Mouse (Mus musculus) forebrain, embryonic 14.5 days (tissue): ENCODE data around the gene Sox5. TPM values are rescaled to one million over a fixed set of nuclear protein-coding genes. Genes with fewer than 3 reads are reported as not detected.

Experiments used
- ATAC-seq: fragments of 200-750 bp; cut with Nextera tagmentation; 2 replicates; pipeline ENCODE4 v1.8.0; 2017; ENCODE audit warnings: mild to moderate bottlenecking, moderate library complexity
- DNase-seq: peaks from one replicate; pipeline ENCODE4 v3.0.0-alpha.2; 2015; ENCODE audit warnings: low spot score
- H3K27ac ChIP-seq: fragments of 300-500 bp; sonication (generic); 2 replicates; pipeline ENCODE4 v1.5.1; 2014; ENCODE audit warnings: low read depth, mild to moderate bottlenecking, control low read depth, low read length, moderate library complexity
- H3K27me3 ChIP-seq: fragments of 300-500 bp; sonication (generic); replicated peaks from 2 replicates; pipeline ENCODE4 v1.6.1; 2014; ENCODE audit warnings: low read length, control low read depth, mixed read lengths; ENCODE audit not compliant: control insufficient read depth, insufficient read depth
- H3K36me3 ChIP-seq: fragments of 300-500 bp; sonication (generic); 2 replicates; pipeline ENCODE4 v1.6.1; 2014; ENCODE audit warnings: low read length, control low read depth; ENCODE audit not compliant: control insufficient read depth, insufficient read depth
- H3K4me1 ChIP-seq: fragments of 300-500 bp; sonication (generic); 2 replicates; pipeline ENCODE4 v1.6.1; 2014; ENCODE audit warnings: antibody characterized with exemption, low read length, control low read depth; ENCODE audit not compliant: control insufficient read depth, insufficient read depth
- H3K4me2 ChIP-seq: fragments of 300-500 bp; sonication (generic); 2 replicates; pipeline ENCODE4 v1.6.1; 2014; ENCODE audit warnings: mild to moderate bottlenecking, control low read depth, low read length
- H3K4me3 ChIP-seq: fragments of 300-500 bp; sonication (generic); 2 replicates; pipeline ENCODE4 v1.5.1; 2014; ENCODE audit warnings: low read depth, low read length, control low read depth
- H3K9ac ChIP-seq: fragments of 300-500 bp; sonication (generic); 2 replicates; pipeline ENCODE4 v1.6.1; 2014; ENCODE audit warnings: mild to moderate bottlenecking, low read length, control low read depth, moderate library complexity
- H3K9me3 ChIP-seq: fragments of 300-500 bp; sonication (generic); replicated peaks from 2 replicates; pipeline ENCODE4 v1.6.1; 2016; ENCODE audit warnings: low read length, control low read depth, mixed read lengths; ENCODE audit not compliant: control insufficient read depth
- WGBS: fragments of 180-500 bp; shearing (Covaris S2); extraction: QIAGEN DNeasy Blood & Tissue Kit; methylation state at CpG from one replicate; pipeline ENCODE4 v1.1.7; 2014; 5-methylcytosine and 5-hydroxymethylcytosine counted together
- polyA plus RNA-seq: library from polyadenylated mRNA; unstranded; fragments of >200 nt; fragmentation: Nextera tagmentation; extraction: Ambion mirVana; gene quantifications from 2 replicates; pipeline ENCODE4 v1.2.1, GENCODE M21; 2014

The Sox5 gene
- polyA plus RNA-seq, 1 experiment from 2014 or later, result 115 TPM

- no peak overlapping the region for H3K9ac ChIP-seq
- no peaks in the 10 kb centered on the region for H3K36me3 ChIP-seq
- peaks cover 16% of the 10 kb centered on the region for H3K4me1 ChIP-seq
- ATAC-seq (peak; percentile 89), DNase-seq (peak; percentile 74)
- no peak overlapping the region for H3K4me2 ChIP-seq
- H3K27ac ChIP-seq, result peak overlapping the region; percentile 56
- H3K27me3 ChIP-seq, result no peaks in the 10 kb centered on the region
- H3K9me3 ChIP-seq, result no peaks in the 10 kb centered on the region
- H3K4me3 ChIP-seq, result no peak overlapping the region
- 24% methylated on average over 17 of the region's 17 CpGs for WGBS
Observed at GRCm38 (mm10) chr6:144312781-144313754, 468.7 kb downstream of the Sox5 start.

- ATAC-seq (peak; percentile 53; the same call in 1 of the 2 replicates), DNase-seq (peak; percentile 70)
- Histone ChIP-seq H3K4me2 (no peak overlapping the region), H3K9ac (no peak overlapping the region; the same call in 1 of the 2 replicates), H3K27me3 (no peaks in the 10 kb centered on the region), H3K4me3 (no peak overlapping the region), H3K27ac (peak overlapping the region; percentile 39; the same call in 1 of the 2 replicates), H3K9me3 (no peaks in the 10 kb centered on the region), H3K4me1 (peaks cover 16% of the 10 kb centered on the region), H3K36me3 (no peaks in the 10 kb centered on the region)
- WGBS, result 45% methylated on average over 7 of the region's 7 CpGs
Observed at GRCm38 (mm10) chr6:144312282-144312780, 469.4 kb downstream of the Sox5 start.

GRCm38 (mm10) chr6:144311754-144312153, 470.0 kb downstream of the Sox5 start:
- 48% methylated on average over 4 of the region's 4 CpGs for WGBS
- H3K4me3 ChIP-seq, result no peak overlapping the region
- H3K27ac ChIP-seq, result peak overlapping the region; percentile 39; the same call in 1 of the 2 replicates
- no peaks in the 10 kb centered on the region for H3K27me3 ChIP-seq
- DNase-seq, result no peak
- no peak for ATAC-seq
- H3K4me2 ChIP-seq, result no peak overlapping the region
- peaks cover 16% of the 10 kb centered on the region for H3K4me1 ChIP-seq
- no peaks in the 10 kb centered on the region for H3K9me3 ChIP-seq
- no peak overlapping the region; the same call in 1 of the 2 replicates for H3K9ac ChIP-seq
- no peaks in the 10 kb centered on the region for H3K36me3 ChIP-seq

GRCm38 (mm10) chr6:144309171-144309570, 472.6 kb downstream of the Sox5 start:
- H3K36me3 ChIP-seq, result no peaks in the 10 kb centered on the region
- no peak overlapping the region for H3K4me2 ChIP-seq
- H3K4me3 ChIP-seq, result no peak overlapping the region
- DNase-seq (no peak), ATAC-seq (no peak)
- H3K9ac ChIP-seq, result no peak overlapping the region
- H3K4me1 ChIP-seq, result peaks cover 16% of the 10 kb centered on the region
- H3K9me3 ChIP-seq, result no peaks in the 10 kb centered on the region
- no peak overlapping the region for H3K27ac ChIP-seq
- no peaks in the 10 kb centered on the region for H3K27me3 ChIP-seq

GRCm38 (mm10) chr6:144307551-144308149, 474.1 kb downstream of the Sox5 start:
- DNase-seq (peak; percentile 69), ATAC-seq (peak; percentile 61; the same call in 1 of the 2 replicates)
- Histone ChIP-seq H3K9ac (no peak overlapping the region), H3K4me1 (peaks cover 8% of the 10 kb centered on the region), H3K27me3 (no peaks in the 10 kb centered on the region), H3K36me3 (no peaks in the 10 kb centered on the region), H3K9me3 (no peaks in the 10 kb centered on the region), H3K4me2 (no peak overlapping the region), H3K4me3 (no peak overlapping the region), H3K27ac (no peak overlapping the region)
- 86% methylated on average over 12 of the region's 12 CpGs for WGBS

- Histone ChIP-seq H3K36me3 (no peaks in the 10 kb centered on the region), H3K4me3 (no peak overlapping the region), H3K27ac (no peak overlapping the region), H3K9me3 (no peaks in the 10 kb centered on the region), H3K4me1 (peaks cover 4% of the 10 kb centered on the region; the same call in 1 of the 2 replicates), H3K27me3 (no peaks in the 10 kb centered on the region), H3K4me2 (no peak overlapping the region), H3K9ac (no peak overlapping the region)
- WGBS, result 91% methylated on average over 6 of the region's 6 CpGs
- ATAC-seq (no peak), DNase-seq (no peak)
Observed at GRCm38 (mm10) chr6:144302823-144303222, 479.0 kb downstream of the Sox5 start.

- WGBS, result 25% methylated on average over 4 of the region's 4 CpGs
- 0 out of 2 replicates have a peak overlapping the region, but pooled peaks have one; percentile 26 for H3K9ac ChIP-seq
- H3K27me3 ChIP-seq, result no peaks in the 10 kb centered on the region
- no peak overlapping the region for H3K4me3 ChIP-seq
- no peak overlapping the region for H3K4me2 ChIP-seq
- no peak overlapping the region for H3K27ac ChIP-seq
- H3K9me3 ChIP-seq, result no peaks in the 10 kb centered on the region
- peak; percentile 57 for DNase-seq
- H3K36me3 ChIP-seq, result no peaks in the 10 kb centered on the region
- peaks cover 4% of the 10 kb centered on the region; the same call in 1 of the 2 replicates for H3K4me1 ChIP-seq
- peak; percentile 52; the same call in 1 of the 2 replicates for ATAC-seq
Observed at GRCm38 (mm10) chr6:144301082-144301481, 480.7 kb downstream of the Sox5 start.

GRCm38 (mm10) chr6:144299503-144299858, 482.3 kb downstream of the Sox5 start:
- H3K27me3 ChIP-seq, result no peaks in the 10 kb centered on the region

More at GRCm38 (mm10) chr6:144299503-144299858, 482.3 kb downstream of the Sox5 start:
- no peak for ATAC-seq
- H3K9me3 ChIP-seq, result peaks cover 7% of the 10 kb centered on the region; the same call in 1 of the 2 replicates
- H3K27ac ChIP-seq, result no peak overlapping the region
- H3K4me3 ChIP-seq, result no peak overlapping the region
- H3K36me3 ChIP-seq, result no peaks in the 10 kb centered on the region
- no peak for DNase-seq
- peaks cover 4% of the 10 kb centered on the region; the same call in 1 of the 2 replicates for H3K4me1 ChIP-seq
- no peak overlapping the region for H3K9ac ChIP-seq
- no peak overlapping the region for H3K4me2 ChIP-seq
- WGBS, result 88% methylated on average over 7 of the region's 7 CpGs
